Mouse (Mus musculus): Measurements from ENCODE around the gene Irx3.

Gene Irx3

DNA sequence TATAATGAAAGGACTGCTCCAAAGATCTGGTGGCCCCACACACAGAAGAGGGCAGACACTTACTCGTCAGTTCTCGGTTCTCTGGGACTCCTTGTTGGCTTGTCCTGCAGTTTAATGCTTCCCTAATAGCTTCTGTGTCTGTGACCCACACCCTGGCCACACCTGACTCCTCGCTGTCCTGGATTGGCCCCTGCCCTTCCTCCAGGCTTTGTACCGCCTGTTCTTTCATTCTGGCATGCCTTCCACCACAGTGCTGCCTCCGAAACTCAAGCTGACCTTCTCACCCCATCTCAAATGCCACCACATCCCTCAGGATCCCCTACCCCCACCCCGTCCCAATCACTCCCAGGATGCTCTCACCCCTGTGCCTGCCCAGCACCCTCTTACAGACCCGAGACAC, 19.7 kb downstream of the Irx3 start:
- TF ChIP-seq GATA4 (IDR thresholded peaks at IDR 0.05; ENCODE audit: insufficient replicate concordance, low read length), result no peak

DNA sequence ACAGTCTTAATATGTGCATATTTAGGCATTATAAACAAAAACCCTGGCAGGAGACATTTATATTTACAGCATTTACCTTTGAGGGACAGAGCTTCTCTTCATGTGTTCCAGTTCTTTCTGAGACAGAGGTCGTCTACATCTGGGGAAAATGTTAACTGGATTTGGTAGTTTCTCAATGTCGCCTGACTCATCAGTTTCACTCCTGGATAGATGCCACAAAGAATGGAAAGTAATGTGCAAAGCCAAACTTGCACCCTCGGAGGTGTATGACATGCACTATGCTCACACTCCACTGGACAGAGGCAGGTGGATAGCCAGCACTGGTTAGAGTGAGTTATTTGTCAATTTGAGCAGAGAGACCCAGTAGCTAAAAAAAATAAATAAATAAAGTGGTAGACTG, 21.2 kb downstream of the Irx3 start:
- TF ChIP-seq GATA4 (IDR thresholded peaks at IDR 0.05; ENCODE audit: insufficient replicate concordance, low read length), result no peak

DNA sequence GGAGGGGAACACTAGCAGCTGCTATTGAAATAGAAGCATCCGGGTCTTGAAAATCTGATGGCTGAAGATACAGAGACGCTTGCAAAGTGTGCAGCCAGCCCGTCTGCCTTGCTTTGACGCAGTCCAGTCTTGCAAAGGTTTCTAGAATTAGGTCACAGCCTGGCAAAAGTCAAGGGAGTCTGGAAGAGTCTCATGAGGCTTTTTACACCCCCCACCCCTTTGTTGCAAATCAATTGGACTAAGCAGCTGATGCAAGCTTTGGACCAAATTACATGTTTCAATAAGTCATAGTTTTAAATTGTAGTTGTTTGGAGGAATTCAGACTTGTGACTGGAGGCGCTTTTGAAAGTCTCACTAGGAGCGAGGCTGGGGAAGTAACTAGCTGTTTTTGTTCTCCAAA, 33.0 kb downstream of the Irx3 start:
- TF ChIP-seq GATA4 (IDR thresholded peaks at IDR 0.05; ENCODE audit: insufficient replicate concordance, low read length), result no peak

GRCm38 (mm10) chr8:91765411-91766034, 36.3 kb downstream of the Irx3 start:
- no peak for TF ChIP-seq GATA4 (IDR thresholded peaks at IDR 0.05; ENCODE audit: insufficient replicate concordance, low read length)

- no peak for TF ChIP-seq GATA4 (IDR thresholded peaks at IDR 0.05; ENCODE audit: insufficient replicate concordance, low read length)
Observed at GRCm38 (mm10) chr8:91755566-91755965, 46.3 kb downstream of the Irx3 start.

- TF ChIP-seq GATA4 (IDR thresholded peaks at IDR 0.05; ENCODE audit: insufficient replicate concordance, low read length), result no peak
Observed at GRCm38 (mm10) chr8:91755062-91755461, 46.8 kb downstream of the Irx3 start.

GRCm38 (mm10) chr8:91750794-91751125, 51.1 kb downstream of the Irx3 start:
- no peak for TF ChIP-seq GATA4 (IDR thresholded peaks at IDR 0.05; ENCODE audit: insufficient replicate concordance, low read length)

GRCm38 (mm10) chr8:91750096-91750793, 51.6 kb downstream of the Irx3 start:
- no peak for TF ChIP-seq GATA4 (IDR thresholded peaks at IDR 0.05; ENCODE audit: insufficient replicate concordance, low read length)

DNA sequence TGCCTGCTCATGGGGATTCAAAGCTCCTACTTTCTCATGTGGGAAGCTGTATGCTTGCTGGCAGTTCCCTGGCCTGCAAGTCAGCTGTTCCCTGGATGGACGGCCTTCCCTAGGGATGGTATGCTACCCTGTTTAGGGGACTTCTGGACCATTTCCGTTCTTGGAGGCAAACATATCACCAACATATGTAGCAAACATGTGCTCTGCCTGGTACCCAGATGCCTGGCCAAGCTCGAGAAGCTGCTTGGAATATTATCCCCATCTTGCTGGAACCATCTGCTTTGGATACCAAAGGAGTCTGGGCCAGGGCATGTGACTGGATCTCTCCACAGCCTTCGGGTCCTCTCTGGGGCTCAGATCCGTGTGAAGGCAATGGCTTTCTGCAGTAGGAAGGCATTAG, 52.5 kb downstream of the Irx3 start:
- no peak for TF ChIP-seq GATA4 (IDR thresholded peaks at IDR 0.05; ENCODE audit: insufficient replicate concordance, low read length)
